ENCODE assay signal across 8 mouse cellular contexts in genomic region chr1:94034984-94035743, GRCm38 (mm10). TPM values are rescaled to one million over a fixed set of nuclear protein-coding genes. Genes with fewer than 3 reads are reported as not detected.
A peak's percentile ranks its signal among the peaks of the same experiment; 100 is the strongest.
DNase-seq lines count a peak whose midpoint lies in the region; ATAC-seq and TF ChIP-seq lines count a peak whose summit lies in the region.

No protein-coding gene starts in this region.

- WGBS in lung, embryonic 14.5 days, result under 1% methylated on average over 25 of the region's 25 CpGs

- no peaks in the 10 kb centered on the region for H3K27me3 ChIP-seq in MEL (ENCODE audit: control insufficient read depth in 1 of 2, insufficient read depth in 2 of 2, low read length in 2 of 2)
- no peaks in the 10 kb centered on the region for H3K27me3 ChIP-seq in lung, embryonic 14.5 days (ENCODE audit: insufficient read depth, low read length)

- DNase-seq in MEL (ENCODE audit: low read depth, low spot score), result peak; percentile 97
- peak; percentile 85 for DNase-seq in cerebellum, adult 8-10 months
- DNase-seq in forelimb bud, embryonic 11.5 days (ENCODE audit: low read depth, low spot score), result peak; percentile 82
- DNase-seq in layer of hippocampus, adult 8-10 months (ENCODE audit: low spot score in 2 of 2), result peak; percentile 81 to 83
- DNase-seq in lung, embryonic 14.5 days, result peak; percentile 91
- DNase-seq in testis, postnatal 14 days (ENCODE audit: low spot score), result peak; percentile 61

- H3K36me3 ChIP-seq in MEL (ENCODE audit: control insufficient read depth in 1 of 2, insufficient read depth in 2 of 2, low read length in 2 of 2), result peaks cover 0 to 25% of the 10 kb centered on the region in 2 experiments; a peak in 2 of 4 replicates
- no peaks in the 10 kb centered on the region for H3K36me3 ChIP-seq in lung, embryonic 14.5 days (ENCODE audit: insufficient read depth)

- peak; percentile 32 to 75; a peak in 3 of 4 replicates for TF ChIP-seq POLR2A in MEL (IDR thresholded peaks at IDR 0.05; ENCODE audit: control insufficient read depth in 1 of 2, insufficient read depth in 1 of 2, low read depth in 1 of 2, low read length in 2 of 2, poor library complexity in 1 of 2)

- peak overlapping the region; percentile 54 to 73 for H3K4me3 ChIP-seq in MEL (ENCODE audit: control insufficient read depth in 1 of 2, insufficient read depth in 1 of 2, low read depth in 2 of 2, low read length in 2 of 2)
- peak overlapping the region; percentile 39 for H3K4me3 ChIP-seq in lung, embryonic 14.5 days (ENCODE audit: low read depth, low read length)

- peak; percentile 81 to 94 (median 94) for TF ChIP-seq CTCF in MEL (IDR thresholded peaks at IDR 0.05 in 2 of 3, conservative IDR thresholded peaks at IDR 0.05 in 1 of 3; ENCODE audit: control insufficient read depth in 1 of 3, insufficient read depth in 1 of 3, low read depth in 2 of 3, low read length in 3 of 3, poor library complexity in 1 of 3, severe bottlenecking in 1 of 3)
- TF ChIP-seq CTCF in lung, embryonic 14.5 days (IDR thresholded peaks at IDR 0.05; ENCODE audit: low read depth), result peak; percentile 88

- H3K27ac ChIP-seq in MEL (ENCODE audit: control insufficient read depth, low read depth, low read length), result peak overlapping the region; percentile 92
- H3K27ac ChIP-seq in lung, embryonic 14.5 days (ENCODE audit: low read depth), result peak overlapping the region; percentile 81

- peak; percentile 95 for ATAC-seq in hematopoietic stem cell, adult 5-6 weeks (replicated peaks in 1 of 2; ENCODE audit: insufficient read depth in 1 of 2, low FRiP score in 2 of 2, low TSS enrichment in 1 of 2, low read depth in 1 of 2, poor library complexity in 2 of 2, severe bottlenecking in 2 of 2)
- ATAC-seq in lung, embryonic 14.5 days (ENCODE audit: insufficient read depth), result peak; percentile 95
- ATAC-seq in neutrophil, adult 5-6 weeks (ENCODE audit: extremely low read depth, insufficient number of reproducible peaks, low FRiP score, poor library complexity, severe bottlenecking), result peak; percentile 77

- H3K9ac ChIP-seq in MEL (ENCODE audit: control insufficient read depth, low read depth, low read length, poor library complexity, severe bottlenecking), result peak overlapping the region; percentile 66
- peak overlapping the region; percentile 36 for H3K9ac ChIP-seq in lung, embryonic 14.5 days

- peaks cover 16 to 28% of the 10 kb centered on the region in 2 experiments for H3K4me1 ChIP-seq in MEL (ENCODE audit: control insufficient read depth in 1 of 2, insufficient read depth in 2 of 2, low read length in 2 of 2)
- H3K4me1 ChIP-seq in lung, embryonic 14.5 days (ENCODE audit: insufficient read depth), result no peaks in the 10 kb centered on the region

- no peaks in the 10 kb centered on the region for H3K79me2 ChIP-seq in MEL (ENCODE audit: control insufficient read depth, insufficient read depth, low read length, poor library complexity)

- TF ChIP-seq RAD21 in MEL (IDR thresholded peaks at IDR 0.05; ENCODE audit: low read depth, low read length), result peak; percentile 50

- TF ChIP-seq EP300 in MEL (IDR thresholded peaks at IDR 0.05; ENCODE audit: low read depth in 1 of 2, low read length in 2 of 2), result peak; percentile 58 to 75; a peak in 3 of 4 replicates

- H3K9me3 ChIP-seq in MEL (replicated peaks; ENCODE audit: insufficient read depth, low read length), result no peaks in the 10 kb centered on the region
- no peaks in the 10 kb centered on the region for H3K9me3 ChIP-seq in lung, embryonic 14.5 days (ENCODE audit: low read depth, low read length)

- H3K4me2 ChIP-seq in lung, embryonic 14.5 days, result peak overlapping the region; percentile 74

TF ChIP-seq in MEL, 35 proteins besides CTCF, POLR2A, EP300 and RAD21 (continues in another document):
- peak; percentile 2; the same call in 1 of the 2 replicates for TF ChIP-seq NRF1 (IDR thresholded peaks at IDR 0.05; ENCODE audit: insufficient read depth, low read depth, low read length, poor library complexity, severe bottlenecking)
- no peak; the same call in 1 of the 2 replicates for TF ChIP-seq CHD2 (IDR thresholded peaks at IDR 0.05; ENCODE audit: low read length)
- TF ChIP-seq JUND (IDR thresholded peaks at IDR 0.05; ENCODE audit: low read depth, low read length), result no peak
- TF ChIP-seq MEF2A (IDR thresholded peaks at IDR 0.05; ENCODE audit: extremely low read depth, insufficient replicate concordance, low read depth, low read length, poor library complexity, severe bottlenecking), result no peak
- TF ChIP-seq ZNF384 (IDR thresholded peaks at IDR 0.05; ENCODE audit: low read depth, low read length), result peak; percentile 98
- peak; percentile 81 for TF ChIP-seq RCOR1 (IDR thresholded peaks at IDR 0.05; ENCODE audit: low read depth, low read length)
- TF ChIP-seq TCF12 (IDR thresholded peaks at IDR 0.05; ENCODE audit: low read depth, low read length), result peak; percentile 49; the same call in 1 of the 2 replicates
- peak; percentile 58 for TF ChIP-seq MYB (IDR thresholded peaks at IDR 0.05; ENCODE audit: low read depth, low read length)
- no peak for TF ChIP-seq POLR2AphosphoS2 (IDR thresholded peaks at IDR 0.05; ENCODE audit: low read length)
- peak; percentile 53; the same call in 1 of the 2 replicates for TF ChIP-seq MAZ (IDR thresholded peaks at IDR 0.05; ENCODE audit: low read depth, low read length)
- no peak for TF ChIP-seq MYC (IDR thresholded peaks at IDR 0.05; ENCODE audit: low read depth, low read length)
- peak; percentile 89 for TF ChIP-seq GATA1 (IDR thresholded peaks at IDR 0.05; ENCODE audit: low read depth, low read length)
- TF ChIP-seq TBP (IDR thresholded peaks at IDR 0.05; ENCODE audit: low read depth, low read length), result peak; percentile 64; the same call in 1 of the 2 replicates
- TF ChIP-seq ZC3H11A (IDR thresholded peaks at IDR 0.05; ENCODE audit: low read depth, low read length), result peak; percentile 46
- TF ChIP-seq KAT2A (conservative IDR thresholded peaks at IDR 0.05; ENCODE audit: low read depth, low read length), result peak; percentile 46; the same call in 1 of the 2 replicates
- TF ChIP-seq ZKSCAN1 (IDR thresholded peaks at IDR 0.05; ENCODE audit: low read depth, low read length), result peak; percentile 65; the same call in 1 of the 2 replicates
- TF ChIP-seq MAFK (IDR thresholded peaks at IDR 0.05; ENCODE audit: borderline replicate concordance, low read depth, low read length), result peak; percentile 7; the same call in 1 of the 2 replicates
- TF ChIP-seq MAX (IDR thresholded peaks at IDR 0.05; ENCODE audit: low read length), result peak; percentile 87
- no peak for TF ChIP-seq USF2 (IDR thresholded peaks at IDR 0.05; ENCODE audit: borderline replicate concordance in 1 of 2, insufficient read depth in 1 of 2, low read depth in 1 of 2, low read length in 2 of 2)
- TF ChIP-seq CHD1 (IDR thresholded peaks at IDR 0.05; ENCODE audit: low read depth, low read length), result peak; percentile 96
- TF ChIP-seq BHLHE40 (IDR thresholded peaks at IDR 0.05; ENCODE audit: borderline replicate concordance, low read depth, low read length), result peak; percentile 60
- TF ChIP-seq ETS1 (IDR thresholded peaks at IDR 0.05; ENCODE audit: low read depth, low read length), result peak; percentile 74; the same call in 1 of the 2 replicates
- TF ChIP-seq NELFE (IDR thresholded peaks at IDR 0.05; ENCODE audit: low read depth, low read length), result peak; percentile 56
- peak; percentile 44 for TF ChIP-seq ELF1 (IDR thresholded peaks at IDR 0.05; ENCODE audit: low read depth, low read length)
- TF ChIP-seq GABPA (IDR thresholded peaks at IDR 0.05; ENCODE audit: low read depth, low read length), result peak; percentile 56; the same call in 1 of the 2 replicates
- peak; percentile 70 for TF ChIP-seq SMC3 (IDR thresholded peaks at IDR 0.05; ENCODE audit: low read depth, low read length)
- TF ChIP-seq UBTF (IDR thresholded peaks at IDR 0.05; ENCODE audit: borderline replicate concordance, insufficient read depth, low read depth, low read length), result no peak
- peak; percentile 36; the same call in 1 of the 2 replicates for TF ChIP-seq ZMIZ1 (IDR thresholded peaks at IDR 0.05; ENCODE audit: low read depth, low read length)
- peak; percentile 47 for TF ChIP-seq MXI1 (IDR thresholded peaks at IDR 0.05; ENCODE audit: low read depth, low read length)
- no peak for TF ChIP-seq POLR2AphosphoS5 (IDR thresholded peaks at IDR 0.05; ENCODE audit: borderline replicate concordance, low read depth, low read length)
- TF ChIP-seq SIN3A (IDR thresholded peaks at IDR 0.05; ENCODE audit: low read length), result peak; percentile 47
- no peak for TF ChIP-seq USF1 (IDR thresholded peaks at IDR 0.05; ENCODE audit: low read depth, low read length)

RNA-seq across cellular contexts. Expression of gene Neu4, which starts 14.9 kb away (rescaled TPM):
- total RNA-seq in MEL (2012; rRNA removed), result not detected in 2 replicates
- not detected for polyA plus RNA-seq in MEL (2012; ENCODE audit: insufficient read depth in 1 of 2, insufficient read length in 2 of 2, low read depth in 1 of 2, low replicate concordance in 2 of 2, missing spikeins in 1 of 2)
- not detected in 2 replicates for total RNA-seq in hematopoietic stem cell, adult 5-6 weeks (2017)
- total RNA-seq in layer of hippocampus, adult 8-10 months (2022), result 10 to 100 TPM in 1 of 4 experiments, 1 to 10 TPM in 3; 8.1 to 10.4 (median 8.8) TPM
- polyA plus RNA-seq in lung, embryonic 14.5 days (2014; fragmentation: Nextera tagmentation; extraction: Ambion mirVana), result not detected in 2 replicates
- total RNA-seq in neutrophil, adult 5-6 weeks (2017), result not detected in 2 replicates

RNA-seq across cellular contexts. Expression of gene Pdcd1, which starts 17.2 kb away (rescaled TPM):
- 0.20 TPM in 1 of 2 replicates, not detected in the other for total RNA-seq in MEL (2012; rRNA removed)
- under 1 TPM in 1 of 2 experiments, not detected in 1; 0.13 TPM for polyA plus RNA-seq in MEL (2012; ENCODE audit: insufficient read depth in 1 of 2, insufficient read length in 2 of 2, low read depth in 1 of 2, low replicate concordance in 2 of 2, missing spikeins in 1 of 2)
- total RNA-seq in hematopoietic stem cell, adult 5-6 weeks (2017), result not detected in 2 replicates
- 1 to 10 TPM in 2 of 4 experiments, under 1 TPM in 1, not detected in 1; 0.27 to 6.1 (median 5.6) TPM for total RNA-seq in layer of hippocampus, adult 8-10 months (2022)
- 0.09 and 0.16 TPM in 2 replicates for polyA plus RNA-seq in lung, embryonic 14.5 days (2014; fragmentation: Nextera tagmentation; extraction: Ambion mirVana)
- 0.35 TPM in 1 of 2 replicates, not detected in the other for total RNA-seq in neutrophil, adult 5-6 weeks (2017)

RNA-seq across cellular contexts. Expression of gene Gal3st2c, which starts 44.9 kb away (rescaled TPM):
- under 0.01 TPM in 1 of 2 replicates, not detected in the other for total RNA-seq in MEL (2012; rRNA removed)
- under 1 TPM in 1 of 2 experiments, not detected in 1; 0.06 TPM for polyA plus RNA-seq in MEL (2012; ENCODE audit: insufficient read depth in 1 of 2, insufficient read length in 2 of 2, low read depth in 1 of 2, low replicate concordance in 2 of 2, missing spikeins in 1 of 2)
- total RNA-seq in hematopoietic stem cell, adult 5-6 weeks (2017), result not detected in 2 replicates
- under 1 TPM in 3 of 4 experiments, not detected in 1; 0.04 to 0.12 (median 0.07) TPM for total RNA-seq in layer of hippocampus, adult 8-10 months (2022)
- polyA plus RNA-seq in lung, embryonic 14.5 days (2014; fragmentation: Nextera tagmentation; extraction: Ambion mirVana), result not detected in 2 replicates
- total RNA-seq in neutrophil, adult 5-6 weeks (2017), result not detected in 2 replicates

Comparison
In these comparisons a context has a peak if more than half of its experiments do, and no peak if none do; other contexts are left out.
1. Peak in every context shown above with its lines: DNase-seq, ATAC-seq, H3K4me3 ChIP-seq and H3K27ac ChIP-seq.